Mouse (Mus musculus) ES-Bruce4 (cell line): ENCODE measurements around the gene Ptprd. TPM values are rescaled to one million over a fixed set of nuclear protein-coding genes. Genes with fewer than 3 reads are reported as not detected.

Experiments used
- H3K27ac ChIP-seq: 2 replicates; pipeline ENCODE4 v1.5.1; 2012; ENCODE audit warnings: low read length, inconsistent platforms; ENCODE audit not compliant: insufficient read depth
- H3K27me3 ChIP-seq: 2 replicates; pipeline ENCODE4 v1.6.1; 2012; ENCODE audit warnings: mild to moderate bottlenecking, low read length, inconsistent platforms; ENCODE audit not compliant: control insufficient read depth, poor library complexity, insufficient read depth, severe bottlenecking
- H3K36me3 ChIP-seq: 2 replicates; pipeline ENCODE4 v1.6.1; 2012; ENCODE audit warnings: inconsistent platforms, mild to moderate bottlenecking, low read length, moderate library complexity; ENCODE audit not compliant: control insufficient read depth, poor library complexity, insufficient read depth, severe bottlenecking
- H3K4me1 ChIP-seq: one replicate; pipeline ENCODE4 v1.8.1; 2011; ENCODE audit warnings: low read length; ENCODE audit not compliant: control insufficient read depth, insufficient read depth
- H3K4me3 ChIP-seq: 2 replicates; pipeline ENCODE4 v1.5.1; 2011; ENCODE audit warnings: low read depth, mild to moderate bottlenecking, low read length
- H3K9ac ChIP-seq: 2 replicates; pipeline ENCODE4 v1.6.1; 2012; ENCODE audit warnings: low read depth, mild to moderate bottlenecking, inconsistent platforms; ENCODE audit not compliant: poor library complexity, severe bottlenecking
- H3K9me3 ChIP-seq: replicated peaks from 2 replicates; pipeline ENCODE4 v1.6.1; 2012; ENCODE audit warnings: mild to moderate bottlenecking, low read length, inconsistent platforms; ENCODE audit not compliant: control insufficient read depth, poor library complexity, insufficient read depth, severe bottlenecking
- CTCF ChIP-seq: IDR thresholded peaks from one replicate; pipeline ENCODE4 v1.8.1; 2011; ENCODE audit warnings: low read depth, low read length
- EP300 ChIP-seq: IDR thresholded peaks from 2 replicates; pipeline ENCODE4 v1.6.1; 2011; ENCODE audit warnings: low read depth, low read length; ENCODE audit not compliant: insufficient read depth
- POLR2A ChIP-seq: IDR thresholded peaks from one replicate; pipeline ENCODE4 v1.8.1; 2011; ENCODE audit warnings: low read length; ENCODE audit not compliant: insufficient read depth
- polyA plus RNA-seq: library from polyadenylated mRNA; stranded (reverse); fragments of >200 nt; gene quantifications from 2 replicates; pipeline ENCODE4 v1.2.4, GENCODE M21; 2011; ENCODE audit warnings: low read depth; ENCODE audit not compliant: missing spikeins, insufficient read depth, insufficient read length

Gene Ptprd
- polyA plus RNA-seq, 1 experiment, result 2.8 TPM

- Histone ChIP-seq H3K9me3 (no peaks in the 10 kb centered on the region), H3K27ac (no peak overlapping the region), H3K9ac (no peak overlapping the region), H3K4me1 (no peaks in the 10 kb centered on the region), H3K27me3 (no peaks in the 10 kb centered on the region), H3K4me3 (no peak overlapping the region), H3K36me3 (no peaks in the 10 kb centered on the region)
- TF ChIP-seq CTCF (no peak), EP300 (no peak), POLR2A (no peak)
These were observed 69.5 kb downstream of the Ptprd start for GRCm38 (mm10) chr4:78142088-78142766.

- no peaks in the 10 kb centered on the region for H3K36me3 ChIP-seq
- H3K27me3 ChIP-seq, result no peaks in the 10 kb centered on the region
- no peak overlapping the region for H3K9ac ChIP-seq
- no peak overlapping the region for H3K27ac ChIP-seq
- H3K4me1 ChIP-seq, result no peaks in the 10 kb centered on the region
- TF ChIP-seq EP300 (no peak), POLR2A (no peak), CTCF (no peak)
- H3K9me3 ChIP-seq, result no peaks in the 10 kb centered on the region
- H3K4me3 ChIP-seq, result no peak overlapping the region
These were observed 100.9 kb downstream of the Ptprd start for GRCm38 (mm10) chr4:78110898-78111297.

GRCm38 (mm10) chr4:78097526-78097925 lies 114.2 kb downstream of the Ptprd start:
- no peaks in the 10 kb centered on the region for H3K9me3 ChIP-seq
- no peak overlapping the region for H3K4me3 ChIP-seq
- no peaks in the 10 kb centered on the region for H3K27me3 ChIP-seq
- no peak overlapping the region for H3K27ac ChIP-seq
- H3K36me3 ChIP-seq, result no peaks in the 10 kb centered on the region
- no peak for TF ChIP-seq EP300
- no peak for TF ChIP-seq CTCF
- TF ChIP-seq POLR2A, result no peak
- H3K4me1 ChIP-seq, result no peaks in the 10 kb centered on the region
- no peak overlapping the region for H3K9ac ChIP-seq

- Histone ChIP-seq H3K27me3 (no peaks in the 10 kb centered on the region), H3K27ac (no peak overlapping the region), H3K36me3 (no peaks in the 10 kb centered on the region), H3K9ac (no peak overlapping the region), H3K4me1 (no peaks in the 10 kb centered on the region), H3K4me3 (no peak overlapping the region), H3K9me3 (no peaks in the 10 kb centered on the region)
- TF ChIP-seq CTCF, result no peak
- TF ChIP-seq EP300, result no peak
- no peak for TF ChIP-seq POLR2A
These were observed 129.0 kb downstream of the Ptprd start for GRCm38 (mm10) chr4:78082744-78083143.

GRCm38 (mm10) chr4:78077499-78077898 lies 134.3 kb downstream of the Ptprd start:
- Histone ChIP-seq H3K36me3 (no peaks in the 10 kb centered on the region), H3K9me3 (no peaks in the 10 kb centered on the region), H3K4me1 (no peaks in the 10 kb centered on the region), H3K4me3 (no peak overlapping the region), H3K27me3 (no peaks in the 10 kb centered on the region), H3K27ac (no peak overlapping the region), H3K9ac (no peak overlapping the region)
- TF ChIP-seq POLR2A (no peak), EP300 (no peak), CTCF (no peak)

- H3K9me3 ChIP-seq, result no peaks in the 10 kb centered on the region
- no peak overlapping the region for H3K4me3 ChIP-seq
- no peak overlapping the region for H3K27ac ChIP-seq
- no peak overlapping the region for H3K9ac ChIP-seq
- H3K4me1 ChIP-seq, result no peaks in the 10 kb centered on the region
- TF ChIP-seq POLR2A, result no peak
- no peak for TF ChIP-seq CTCF
- no peak for TF ChIP-seq EP300
- H3K27me3 ChIP-seq, result no peaks in the 10 kb centered on the region
- H3K36me3 ChIP-seq, result no peaks in the 10 kb centered on the region
These were observed 134.7 kb downstream of the Ptprd start for GRCm38 (mm10) chr4:78077087-78077486.
